Mouse (Mus musculus): ENCODE results near the gene Ugt1a7c.

DNA sequence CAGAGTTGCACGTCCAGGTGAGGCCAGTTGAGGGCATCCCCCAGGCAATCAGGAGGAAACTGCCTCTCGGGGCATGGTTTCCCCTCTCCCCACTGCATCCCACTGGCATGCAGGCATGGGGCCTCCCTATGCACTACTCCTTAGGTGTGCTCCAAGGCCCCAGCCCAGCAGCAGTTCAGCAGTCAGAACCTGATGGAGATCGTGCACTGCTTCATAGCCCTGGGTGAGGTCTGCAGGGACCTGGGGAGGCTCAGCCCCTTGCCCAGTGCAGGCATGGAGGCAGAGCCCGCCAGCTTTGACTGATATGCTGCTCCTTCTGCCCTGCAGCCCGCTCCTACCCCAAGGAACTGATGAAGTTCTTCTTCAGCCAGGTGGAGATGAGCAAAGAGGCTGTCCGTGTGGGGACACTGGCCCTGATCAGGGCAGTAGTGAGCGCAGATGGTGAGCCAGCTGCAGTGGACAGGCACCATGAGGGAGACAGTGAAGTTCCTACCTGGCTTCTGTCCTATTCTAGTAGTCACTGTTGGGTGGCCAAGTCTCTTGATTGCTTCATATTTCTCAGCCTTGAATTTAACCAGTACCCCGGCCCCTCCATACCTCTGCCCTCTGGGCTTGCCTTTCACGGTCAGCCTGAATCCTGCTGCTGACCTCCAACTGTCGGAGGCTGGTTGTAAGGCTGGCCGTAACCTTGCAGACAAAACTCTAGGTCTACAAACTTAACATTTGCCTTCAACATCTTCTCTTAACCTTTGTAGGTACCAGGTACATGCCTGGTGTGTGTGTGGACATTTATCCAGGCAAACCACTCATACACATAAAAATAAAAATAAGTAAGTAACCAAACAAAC is 140.4 kb downstream of the Ugt1a7c start:
- TF ChIP-seq CTCF (IDR thresholded peaks at IDR 0.05) (no peak), EP300 (IDR thresholded peaks at IDR 0.05) (no peak)

All from lung, postnatal 0 days (tissue).